Mouse (Mus musculus): ENCODE measurements around the gene Adora3.

GRCm38 (mm10) chr3:105931095-105931494 lies 60.4 kb downstream of the Adora3 start:
- TF ChIP-seq POLR2A (IDR thresholded peaks at IDR 0.05; ENCODE audit: low read depth, low read length) (no peak), CTCF (conservative IDR thresholded peaks at IDR 0.05; ENCODE audit: insufficient read depth, insufficient read length, low read depth, low read length) (no peak)
